Mouse (Mus musculus) small intestine, adult 2 months (tissue): Measurements from ENCODE around the gene Cenpn. TPM values are rescaled to one million over a fixed set of nuclear protein-coding genes. Genes with fewer than 3 reads are reported as not detected.

Experiments
- H3K27ac ChIP-seq: fragments of 200-500 bp; 2 replicates; pipeline ENCODE4 v1.5.1; 2012; ENCODE audit warnings: low read depth, low read length, control low read depth, inconsistent platforms; ENCODE audit not compliant: insufficient read depth
- H3K27me3 ChIP-seq: fragments of 200-500 bp; 2 replicates; pipeline ENCODE4 v1.6.1; 2012; ENCODE audit warnings: mild to moderate bottlenecking, moderate library complexity, low read length, inconsistent platforms; ENCODE audit not compliant: control insufficient read depth, insufficient read depth
- H3K36me3 ChIP-seq: fragments of 200-500 bp; 2 replicates; pipeline ENCODE4 v1.6.1; 2012; ENCODE audit warnings: mild to moderate bottlenecking, low read length, control low read depth, inconsistent platforms; ENCODE audit not compliant: control insufficient read depth, insufficient read depth
- H3K4me1 ChIP-seq: fragments of 200-500 bp; 2 replicates; pipeline ENCODE4 v1.6.1; 2012; ENCODE audit warnings: low read length, inconsistent platforms, mixed read lengths; ENCODE audit not compliant: control insufficient read depth, insufficient read depth, insufficient read length
- H3K4me3 ChIP-seq: fragments of 200-500 bp; 2 replicates; pipeline ENCODE4 v1.5.1; 2012; ENCODE audit warnings: low read depth, mild to moderate bottlenecking, control low read depth, inconsistent platforms, low read length, moderate library complexity
- CTCF ChIP-seq: fragments of 200-500 bp; IDR thresholded peaks from 2 replicates; pipeline ENCODE4 v1.5.1; 2012; ENCODE audit warnings: low read depth, mild to moderate bottlenecking, control low read depth, inconsistent platforms, low read length, moderate library complexity, mixed read lengths; ENCODE audit not compliant: insufficient replicate concordance, insufficient read length; ENCODE audit errors: extremely low read depth
- POLR2A ChIP-seq: fragments of 200-500 bp; IDR thresholded peaks from 2 replicates; pipeline ENCODE4 v1.6.1; 2012; ENCODE audit warnings: low read depth, mild to moderate bottlenecking, control low read depth, inconsistent platforms, low read length, moderate library complexity
- WGBS: fragments of 180-500 bp; shearing (Covaris S2); methylation state at CpG from one replicate; pipeline ENCODE4 v1.1.7; 2018; 5-methylcytosine and 5-hydroxymethylcytosine counted together
- polyA plus RNA-seq: library from polyadenylated mRNA; depleted of rRNA; stranded (reverse); fragments of >200 nt; gene quantifications from 2 replicates; pipeline ENCODE4 v1.2.3, GENCODE M21; 2012; rRNA removed

Cenpn gene
- polyA plus RNA-seq, 1 experiment, result 1.8 TPM

DNA sequence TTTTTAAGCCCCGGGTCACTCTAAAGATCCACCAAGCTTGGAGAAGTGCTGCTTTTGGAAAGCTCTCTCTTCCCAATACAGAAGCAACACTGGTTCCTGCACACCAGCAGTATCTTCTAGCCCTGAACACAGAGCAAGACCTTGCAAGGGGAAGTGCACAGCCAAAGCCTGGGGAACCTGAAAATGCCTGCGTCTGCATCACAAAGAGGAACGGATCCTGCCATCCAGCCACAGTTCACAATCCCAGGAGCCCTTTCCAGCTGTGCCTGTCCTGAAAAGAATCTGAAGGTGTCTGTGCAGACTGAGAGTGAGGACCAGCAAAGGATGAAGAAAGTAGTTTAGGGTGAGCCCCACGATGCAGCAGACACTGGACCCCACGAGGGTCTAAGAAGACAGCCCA lies 53.5 kb downstream of the Cenpn start:
- Histone ChIP-seq H3K36me3 (no peaks in the 10 kb centered on the region), H3K27ac (no peak overlapping the region), H3K4me1 (peaks cover 2% of the 10 kb centered on the region; the same call in 1 of the 2 replicates), H3K4me3 (no peak overlapping the region), H3K27me3 (no peaks in the 10 kb centered on the region)
- 67% methylated on average over 5 of the region's 5 CpGs for WGBS
- TF ChIP-seq POLR2A (no peak), CTCF (no peak)

DNA sequence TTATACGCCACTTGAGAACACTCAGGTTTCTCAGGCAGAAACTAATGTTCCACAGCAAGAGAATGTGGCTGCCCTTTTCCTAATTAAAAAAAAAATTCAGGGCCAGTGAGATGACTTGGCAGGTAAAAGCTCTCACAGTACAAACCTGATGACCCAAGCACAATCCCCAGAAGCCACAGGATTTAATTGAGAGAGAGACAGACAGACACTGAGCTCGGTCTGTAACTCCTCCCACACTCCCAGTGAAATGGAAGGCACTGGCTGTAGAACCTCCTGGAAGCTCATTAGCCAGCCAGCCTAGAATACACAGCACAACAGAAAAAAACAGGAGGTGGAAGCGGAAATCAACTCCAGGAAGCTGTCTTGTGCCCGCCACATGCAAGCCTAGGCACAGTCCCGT lies 54.1 kb downstream of the Cenpn start:
- H3K36me3 ChIP-seq, result no peaks in the 10 kb centered on the region
- no peak overlapping the region for H3K27ac ChIP-seq
- H3K4me3 ChIP-seq, result no peak overlapping the region
- H3K4me1 ChIP-seq, result peaks cover 2% of the 10 kb centered on the region; the same call in 1 of the 2 replicates
- WGBS, result 58% methylated on average over 5 of the region's 5 CpGs
- no peak for TF ChIP-seq POLR2A
- TF ChIP-seq CTCF, result no peak
- no peaks in the 10 kb centered on the region for H3K27me3 ChIP-seq

DNA sequence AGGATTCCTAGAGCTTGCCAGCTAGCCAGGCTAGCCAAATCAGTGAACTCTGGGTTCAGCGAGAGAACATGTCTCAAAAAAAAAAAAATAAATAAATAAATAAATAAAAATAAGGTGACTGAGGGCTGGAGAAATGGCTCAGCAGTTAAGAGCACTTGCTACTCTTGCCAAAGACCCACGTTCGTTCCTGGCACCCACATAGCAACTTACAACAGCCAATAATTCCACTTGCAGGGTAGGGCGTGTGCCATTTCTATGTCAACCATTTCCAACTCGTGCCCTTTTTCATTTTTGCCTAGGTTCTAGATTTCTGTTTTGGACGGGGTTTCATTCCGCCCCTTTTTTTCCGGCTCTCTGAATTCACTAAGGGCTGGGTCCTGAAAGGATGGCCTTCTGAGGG lies 56.5 kb downstream of the Cenpn start:
- peaks cover 2% of the 10 kb centered on the region; the same call in 1 of the 2 replicates for H3K4me1 ChIP-seq
- H3K27ac ChIP-seq, result no peak overlapping the region
- peak overlapping the region; percentile 73 for H3K4me3 ChIP-seq
- 19% methylated on average over 8 of the region's 8 CpGs for WGBS
- H3K27me3 ChIP-seq, result no peaks in the 10 kb centered on the region
- TF ChIP-seq CTCF (no peak), POLR2A (no peak)
- H3K36me3 ChIP-seq, result no peaks in the 10 kb centered on the region

DNA sequence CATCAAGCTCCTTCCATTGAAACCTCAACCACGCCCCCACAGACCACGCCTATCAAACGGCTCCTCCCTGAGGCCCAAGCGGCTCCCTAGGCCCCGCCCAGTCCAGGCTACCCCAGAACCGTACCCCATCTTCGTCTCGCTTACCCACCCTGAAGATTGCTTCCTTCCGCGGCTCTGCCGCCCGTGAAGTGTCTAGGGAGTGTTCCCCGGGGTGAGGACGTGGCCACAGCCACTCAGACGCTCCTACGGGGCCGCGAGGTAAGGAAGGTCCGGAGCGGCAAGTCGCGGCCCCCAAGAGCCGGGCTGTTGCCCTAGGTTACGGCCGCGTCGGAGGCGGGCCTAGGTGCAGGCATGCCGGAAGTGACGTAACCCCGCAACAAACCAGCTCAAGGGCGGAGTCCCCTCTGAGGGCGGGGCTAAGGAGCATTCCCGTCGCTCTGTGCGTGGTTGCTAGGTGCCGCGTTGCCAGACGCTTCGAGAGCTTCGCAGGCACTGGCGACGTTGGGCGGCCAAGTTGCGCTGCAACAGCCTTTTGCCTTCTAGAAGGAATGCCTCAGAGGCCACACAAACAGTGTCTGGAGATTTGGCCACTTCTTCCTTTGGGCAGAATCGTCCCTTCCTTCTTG lies 57.2 kb downstream of the Cenpn start, which contains the start of gene 1700030J22Rik:
Gene 1700030J22Rik, minus strand, starts transcription at position 329 of the 626 bp plus-strand sequence.
- no peaks in the 10 kb centered on the region for H3K27me3 ChIP-seq
- WGBS, result under 1% methylated on average over 46 of the region's 46 CpGs
- H3K4me1 ChIP-seq, result peaks cover 2% of the 10 kb centered on the region; the same call in 1 of the 2 replicates
- no peak for TF ChIP-seq CTCF
- TF ChIP-seq POLR2A, result no peak
- peaks cover 2% of the 10 kb centered on the region; the same call in 1 of the 2 replicates for H3K36me3 ChIP-seq
- no peak within 1 kb of the TSS for H3K27ac ChIP-seq
- peak within 1 kb of the TSS; percentile 73 for H3K4me3 ChIP-seq

DNA sequence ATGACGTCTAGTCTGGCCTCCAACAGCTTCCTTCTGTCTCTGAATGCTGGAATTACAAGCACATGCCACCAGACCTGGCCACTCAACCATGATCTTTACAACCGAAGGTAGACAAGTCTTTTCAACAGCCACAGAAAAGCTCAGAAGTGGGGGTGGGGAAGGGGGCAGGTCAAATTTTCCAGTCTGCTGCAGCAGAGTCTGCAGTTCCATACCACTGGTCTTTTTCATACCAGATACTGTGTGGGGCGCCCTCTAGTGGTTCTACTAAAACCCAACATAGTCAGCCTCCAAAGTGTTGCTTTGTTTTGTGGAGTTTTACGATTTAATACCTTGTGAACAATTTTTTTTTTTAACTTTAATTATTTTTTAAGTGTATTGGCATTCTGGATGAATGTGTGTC lies 58.6 kb downstream of the Cenpn start:
- 15% methylated on average over 4 of the region's 4 CpGs for WGBS
- Histone ChIP-seq H3K36me3 (peaks cover 8% of the 10 kb centered on the region; the same call in 1 of the 2 replicates), H3K4me1 (peaks cover 2% of the 10 kb centered on the region; the same call in 1 of the 2 replicates), H3K27me3 (no peaks in the 10 kb centered on the region), H3K27ac (no peak overlapping the region), H3K4me3 (no peak overlapping the region)
- peak; percentile 61; the same call in 1 of the 2 replicates for TF ChIP-seq CTCF
- TF ChIP-seq POLR2A, result no peak

DNA sequence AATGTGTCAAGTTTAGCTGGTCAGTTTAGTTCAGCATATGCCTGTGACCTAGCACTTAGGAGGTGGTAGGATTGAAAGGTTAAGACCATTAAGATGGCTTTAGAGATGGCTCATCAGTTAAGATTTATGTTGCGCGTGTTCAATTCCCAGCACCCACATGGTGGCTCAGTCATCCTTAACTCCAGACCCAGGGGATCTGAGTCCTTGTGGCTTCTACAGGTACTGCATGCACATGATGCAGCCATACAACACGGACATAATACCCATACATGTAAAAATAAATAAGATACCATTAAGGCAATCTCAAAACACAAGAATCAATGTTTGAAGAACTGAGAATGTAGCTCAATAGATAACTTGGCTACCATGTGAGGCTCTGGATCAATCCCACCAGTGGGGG lies 68.3 kb downstream of the Cenpn start:
- over 99% methylated on average over 3 of the region's 3 CpGs for WGBS
- H3K36me3 ChIP-seq, result peaks cover 18% of the 10 kb centered on the region

More for the DNA sequence above, 68.3 kb downstream of the Cenpn start:
- no peak overlapping the region for H3K27ac ChIP-seq
- H3K27me3 ChIP-seq, result no peaks in the 10 kb centered on the region
- no peak overlapping the region for H3K4me3 ChIP-seq
- TF ChIP-seq POLR2A (no peak), CTCF (no peak)
- H3K4me1 ChIP-seq, result peaks cover 6% of the 10 kb centered on the region

Other genes with a start within 250 kb of the Cenpn start
- 0.42 and 0.89 TPM in 2 replicates for gene Cdyl2, start 188.7 kb upstream of the Cenpn start, polyA plus RNA-seq
- gene Cmc2, start 275 bp upstream of the Cenpn start, polyA plus RNA-seq, result 1.5 and 2.6 TPM in 2 replicates
- 6.7 and 10.4 TPM in 2 replicates for gene Atmin, start 21.7 kb downstream of the Cenpn start, polyA plus RNA-seq
- gene 1700030J22Rik, start 57.2 kb downstream of the Cenpn start, polyA plus RNA-seq, result 0.08 and 0.16 TPM in 2 replicates
- 11.2 and 14.6 TPM in 2 replicates for gene Gcsh, start 71.8 kb downstream of the Cenpn start, polyA plus RNA-seq
- gene Pkd1l2, start 160.7 kb downstream of the Cenpn start, polyA plus RNA-seq, result 0.09 and 0.60 TPM in 2 replicates
- gene Bco1, start 174.1 kb downstream of the Cenpn start, polyA plus RNA-seq, result 0.42 and 1.4 TPM in 2 replicates
- 2.4 and 4.6 TPM in 2 replicates for gene Gan, start 236.4 kb downstream of the Cenpn start, polyA plus RNA-seq